Mouse (Mus musculus) intestine, embryonic 16.5 days (tissue): ENCODE data around the gene Insm1. TPM values are rescaled to one million over a fixed set of nuclear protein-coding genes. Genes with fewer than 3 reads are reported as not detected.
A peak's percentile ranks its signal among the peaks of the same experiment; 100 is the strongest.

Experiments
- ATAC-seq: fragments of 200-750 bp; cut with Nextera tagmentation; 2 replicates; pipeline ENCODE4 v1.8.0; 2017; ENCODE audit warnings: moderate TSS enrichment, moderate library complexity
- H3K27ac ChIP-seq: fragments of 300-500 bp; sonication (generic); 2 replicates; pipeline ENCODE4 v1.5.1; 2014; ENCODE audit warnings: mild to moderate bottlenecking, low read length
- H3K27me3 ChIP-seq: fragments of 300-500 bp; sonication (generic); replicated peaks from 2 replicates; pipeline ENCODE4 v1.6.1; 2014; ENCODE audit warnings: low read length, control low read depth, mixed read lengths; ENCODE audit not compliant: control insufficient read depth, insufficient read depth
- H3K36me3 ChIP-seq: fragments of 300-500 bp; sonication (generic); 2 replicates; pipeline ENCODE4 v1.6.1; 2014; ENCODE audit warnings: low read length, control low read depth; ENCODE audit not compliant: control insufficient read depth, insufficient read depth
- H3K4me1 ChIP-seq: fragments of 300-500 bp; sonication (generic); 2 replicates; pipeline ENCODE4 v1.6.1; 2014; ENCODE audit warnings: low read length, control low read depth, mixed read lengths; ENCODE audit not compliant: control insufficient read depth, insufficient read depth
- H3K4me2 ChIP-seq: fragments of 300-500 bp; sonication (generic); 2 replicates; pipeline ENCODE4 v1.6.1; 2014; ENCODE audit warnings: low read depth, low read length, control low read depth
- H3K4me3 ChIP-seq: fragments of 300-500 bp; sonication (generic); 2 replicates; pipeline ENCODE4 v1.5.1; 2014; ENCODE audit warnings: mild to moderate bottlenecking, low read length
- H3K9ac ChIP-seq: fragments of 300-500 bp; sonication (generic); 2 replicates; pipeline ENCODE4 v1.6.1; 2014; ENCODE audit warnings: low read depth, low read length
- H3K9me3 ChIP-seq: fragments of 300-500 bp; sonication (generic); 2 replicates; pipeline ENCODE4 v1.6.1; 2016; ENCODE audit warnings: low read length, control low read depth; ENCODE audit not compliant: control insufficient read depth
- WGBS: fragments of 180-500 bp; shearing (Covaris S2); extraction: QIAGEN DNeasy Blood & Tissue Kit; methylation state at CpG from one replicate; pipeline ENCODE4 v1.1.7; 2014; 5-methylcytosine and 5-hydroxymethylcytosine counted together
- polyA plus RNA-seq: library from polyadenylated mRNA; unstranded; fragments of >200 nt; fragmentation: Nextera tagmentation; extraction: Ambion mirVana; gene quantifications from 2 replicates; pipeline ENCODE4 v1.2.1, GENCODE M21; 2015

Gene Insm1
- 0.35 and 0.54 TPM in 2 replicates for polyA plus RNA-seq

GRCm38 (mm10) chr2:146221076-146221928 lies at the start of gene Insm1:
TSS of gene Insm1 (plus strand) at chr2:146221921.
- peak; percentile 69 for ATAC-seq
- peak within 1 kb of the TSS; percentile 99 for H3K4me2 ChIP-seq
- no peaks in the 10 kb centered on the region for H3K36me3 ChIP-seq
- peak within 1 kb of the TSS; percentile 43 for H3K9ac ChIP-seq
- peak within 1 kb of the TSS; percentile 41; the same call in 1 of the 2 replicates for H3K27ac ChIP-seq
- peaks cover 31% of the 10 kb centered on the region for H3K4me1 ChIP-seq
- peaks cover 80% of the 10 kb centered on the region for H3K27me3 ChIP-seq
- no peaks in the 10 kb centered on the region for H3K9me3 ChIP-seq
- WGBS, result under 1% methylated on average over 78 of the region's 86 CpGs
- H3K4me3 ChIP-seq, result peak within 1 kb of the TSS; percentile 53

- H3K4me2 ChIP-seq, result no peak overlapping the region
- H3K27me3 ChIP-seq, result no peaks in the 10 kb centered on the region
- no peak overlapping the region for H3K27ac ChIP-seq
- 65% methylated on average over 4 of the region's 4 CpGs for WGBS
- no peak for ATAC-seq
- H3K9me3 ChIP-seq, result no peaks in the 10 kb centered on the region
- no peaks in the 10 kb centered on the region for H3K36me3 ChIP-seq
- H3K9ac ChIP-seq, result no peak overlapping the region
- H3K4me3 ChIP-seq, result no peak overlapping the region
- no peaks in the 10 kb centered on the region for H3K4me1 ChIP-seq
Measured at GRCm38 (mm10) chr2:146172106-146172505, 49.6 kb upstream of the Insm1 start.

GRCm38 (mm10) chr2:146174173-146174572 lies 47.5 kb upstream of the Insm1 start:
- Histone ChIP-seq H3K4me1 (no peaks in the 10 kb centered on the region), H3K36me3 (no peaks in the 10 kb centered on the region), H3K9ac (no peak overlapping the region), H3K4me3 (no peak overlapping the region), H3K27ac (no peak overlapping the region), H3K4me2 (no peak overlapping the region), H3K9me3 (no peaks in the 10 kb centered on the region), H3K27me3 (no peaks in the 10 kb centered on the region)
- no peak for ATAC-seq
- WGBS, result 82% methylated on average over 7 of the region's 7 CpGs

GRCm38 (mm10) chr2:146178718-146179117 lies 43.0 kb upstream of the Insm1 start:
- Histone ChIP-seq H3K27ac (no peak overlapping the region), H3K4me2 (no peak overlapping the region), H3K9me3 (no peaks in the 10 kb centered on the region), H3K4me3 (no peak overlapping the region), H3K36me3 (no peaks in the 10 kb centered on the region), H3K9ac (no peak overlapping the region), H3K4me1 (no peaks in the 10 kb centered on the region), H3K27me3 (no peaks in the 10 kb centered on the region)
- ATAC-seq, result no peak
- WGBS, result 67% methylated on average over 1 of the region's 1 CpGs

- Histone ChIP-seq H3K9ac (no peak overlapping the region), H3K27me3 (no peaks in the 10 kb centered on the region), H3K27ac (no peak overlapping the region), H3K4me1 (no peaks in the 10 kb centered on the region), H3K9me3 (no peaks in the 10 kb centered on the region), H3K4me3 (no peak overlapping the region), H3K4me2 (no peak overlapping the region), H3K36me3 (no peaks in the 10 kb centered on the region)
- 75% methylated on average over 24 of the region's 24 CpGs for WGBS
- no peak for ATAC-seq
Measured at GRCm38 (mm10) chr2:146183830-146184793, 37.6 kb upstream of the Insm1 start.

GRCm38 (mm10) chr2:146196126-146196525 lies 25.6 kb upstream of the Insm1 start:
- Histone ChIP-seq H3K36me3 (no peaks in the 10 kb centered on the region), H3K4me3 (no peak overlapping the region), H3K4me1 (no peaks in the 10 kb centered on the region), H3K9ac (no peak overlapping the region), H3K9me3 (no peaks in the 10 kb centered on the region), H3K27me3 (no peaks in the 10 kb centered on the region), H3K4me2 (no peak overlapping the region), H3K27ac (no peak overlapping the region)
- no peak for ATAC-seq
- 86% methylated on average over 11 of the region's 11 CpGs for WGBS

- no peak for ATAC-seq
- Histone ChIP-seq H3K4me1 (no peaks in the 10 kb centered on the region), H3K9ac (no peak overlapping the region), H3K9me3 (no peaks in the 10 kb centered on the region), H3K27me3 (no peaks in the 10 kb centered on the region), H3K4me3 (no peak overlapping the region), H3K36me3 (no peaks in the 10 kb centered on the region), H3K4me2 (no peak overlapping the region), H3K27ac (no peak overlapping the region)
- 71% methylated on average over 7 of the region's 7 CpGs for WGBS
Measured at GRCm38 (mm10) chr2:146197947-146198346, 23.8 kb upstream of the Insm1 start.

GRCm38 (mm10) chr2:146210968-146211367 lies 10.8 kb upstream of the Insm1 start:
- H3K9ac ChIP-seq, result no peak overlapping the region
- no peak for ATAC-seq
- no peaks in the 10 kb centered on the region for H3K4me1 ChIP-seq
- H3K4me3 ChIP-seq, result no peak overlapping the region
- no peaks in the 10 kb centered on the region for H3K9me3 ChIP-seq
- no peak overlapping the region for H3K4me2 ChIP-seq
- H3K27me3 ChIP-seq, result peaks cover 6% of the 10 kb centered on the region
- no peaks in the 10 kb centered on the region for H3K36me3 ChIP-seq
- no peak overlapping the region for H3K27ac ChIP-seq
- 48% methylated on average over 4 of the region's 4 CpGs for WGBS

- no peak overlapping the region for H3K4me3 ChIP-seq
- no peaks in the 10 kb centered on the region for H3K9me3 ChIP-seq
- H3K9ac ChIP-seq, result no peak overlapping the region
- H3K36me3 ChIP-seq, result no peaks in the 10 kb centered on the region
- no peak overlapping the region for H3K4me2 ChIP-seq
- peaks cover 33% of the 10 kb centered on the region for H3K27me3 ChIP-seq
- WGBS, result 2% methylated on average over 9 of the region's 9 CpGs
- no peak overlapping the region for H3K27ac ChIP-seq
- peak; percentile 39; the same call in 1 of the 2 replicates for ATAC-seq
- peaks cover 5% of the 10 kb centered on the region; the same call in 1 of the 2 replicates for H3K4me1 ChIP-seq
Measured at GRCm38 (mm10) chr2:146214715-146215114, 7.0 kb upstream of the Insm1 start.
